Mouse (Mus musculus): Measurements from ENCODE around the gene Pold2.

DNA sequence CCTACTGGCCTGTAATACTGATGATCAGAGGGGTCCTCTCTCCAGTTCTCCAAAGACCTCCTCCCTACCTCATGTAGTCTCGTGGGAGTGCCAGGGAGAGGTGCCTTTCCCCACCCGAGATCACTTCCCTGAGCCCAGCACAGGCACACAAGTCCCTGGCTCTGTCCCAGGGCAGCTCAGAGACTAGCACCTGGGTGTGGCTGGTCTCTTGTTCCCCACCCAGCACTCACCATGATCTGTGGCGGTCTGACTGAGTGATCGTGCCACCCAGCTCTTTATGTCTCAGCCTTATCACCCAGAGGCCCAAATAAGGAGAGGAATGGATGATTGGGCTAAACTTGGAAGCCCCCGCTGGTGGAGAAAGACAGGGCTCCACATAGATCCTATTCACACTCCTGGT is 20.4 kb upstream of the Pold2 start, which contains the start of gene Myl7:
- TF ChIP-seq CTCF (IDR thresholded peaks at IDR 0.05; ENCODE audit: borderline replicate concordance, extremely low read depth, insufficient read depth, insufficient read length) = no peak
- TF ChIP-seq POLR2A (IDR thresholded peaks at IDR 0.05; ENCODE audit: borderline replicate concordance, extremely low read depth, insufficient read depth, insufficient read length, poor library complexity, severe bottlenecking) = no peak
